In the genomic region with DNA sequence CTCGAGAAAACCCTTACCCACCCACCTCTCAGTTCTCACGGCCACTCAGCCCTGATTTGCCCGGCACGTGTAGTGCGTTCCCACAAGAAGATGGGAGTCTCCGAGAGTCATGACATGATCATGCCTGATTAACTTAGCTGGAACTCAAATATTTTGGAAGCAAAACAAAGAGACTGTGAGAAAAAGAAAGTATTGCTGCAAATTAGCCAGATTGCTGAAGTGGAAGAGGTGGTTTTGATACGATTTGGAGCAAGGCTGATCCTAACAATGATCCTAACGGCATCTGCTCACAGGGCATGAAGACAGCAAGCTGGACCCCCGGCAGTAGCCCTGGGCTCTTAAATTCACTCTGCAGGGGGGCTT, we compare ENCODE assay signal across 11 mouse cellular contexts.
DNase-seq lines count a peak whose midpoint lies in the region; ATAC-seq and TF ChIP-seq lines count a peak whose summit lies in the region.
"Had no signal": no experiment of that assay in that cellular context is flagged by ENCODE, and none has a peak within 500 bp of the region (broad histone marks: within the 10 kb centered on the region; RNA-seq: fewer than 3 reads in every experiment).

No protein-coding gene starts in this region.

- peak overlapping the region; percentile 40; the same call in 1 of the 2 replicates for H3K9ac ChIP-seq in kidney, embryonic 16.5 days (replicated peaks; ENCODE audit: low read length)
- 0 out of 2 replicates have a peak overlapping the region, but pooled peaks have one; percentile 21 for H3K9ac ChIP-seq in embryonic facial prominence, embryonic 14.5 days (ENCODE audit: low read depth, low read length)
- no peak overlapping the region for H3K9ac ChIP-seq in hindbrain, postnatal 0 days (replicated peaks; ENCODE audit: low read length)
- no peak overlapping the region for H3K9ac ChIP-seq in liver, embryonic 12.5 days
- H3K9ac ChIP-seq: liver, embryonic 15.5 days had no signal

- no peaks in the 10 kb centered on the region for H3K27me3 ChIP-seq in kidney, embryonic 16.5 days (ENCODE audit: insufficient read depth, low read length)
- no peaks in the 10 kb centered on the region for H3K27me3 ChIP-seq in embryonic facial prominence, embryonic 14.5 days (replicated peaks; ENCODE audit: control insufficient read depth, insufficient read depth, low read length)
- H3K27me3 ChIP-seq in hindbrain, postnatal 0 days (ENCODE audit: insufficient read depth, low read length) = no peaks in the 10 kb centered on the region
- H3K27me3 ChIP-seq in liver, embryonic 12.5 days (replicated peaks) = no peaks in the 10 kb centered on the region
- H3K27me3 ChIP-seq: liver, embryonic 15.5 days had no signal

- H3K4me3 ChIP-seq in kidney, embryonic 16.5 days (ENCODE audit: low read length) = no peak overlapping the region
- no peak overlapping the region for H3K4me3 ChIP-seq in embryonic facial prominence, embryonic 14.5 days (ENCODE audit: low read depth, low read length)
- no peak overlapping the region for H3K4me3 ChIP-seq in hindbrain, postnatal 0 days (ENCODE audit: low read length)
- no peak overlapping the region for H3K4me3 ChIP-seq in liver, embryonic 12.5 days
- H3K4me3 ChIP-seq: liver, embryonic 15.5 days; myocyte had no signal

- 22% methylated on average over 9 of the region's 9 CpGs for WGBS in kidney, embryonic 16.5 days
- 19% methylated on average over 9 of the region's 9 CpGs for WGBS in embryonic facial prominence, embryonic 14.5 days
- 16% methylated on average over 9 of the region's 9 CpGs for WGBS in hindbrain, postnatal 0 days
- WGBS in liver, embryonic 12.5 days (ENCODE audit: insufficient replicate concordance) = 63% methylated on average over 9 of the region's 9 CpGs

- no peak overlapping the region for H3K27ac ChIP-seq in kidney, embryonic 16.5 days (ENCODE audit: low read length)
- H3K27ac ChIP-seq in embryonic facial prominence, embryonic 14.5 days (replicated peaks; ENCODE audit: low read depth, low read length) = peak overlapping the region; percentile 80
- H3K27ac ChIP-seq in hindbrain, postnatal 0 days = no peak overlapping the region
- H3K27ac ChIP-seq in liver, embryonic 12.5 days = no peak overlapping the region
- H3K27ac ChIP-seq: liver, embryonic 15.5 days had no signal

- peak overlapping the region; percentile 36 for H3K4me2 ChIP-seq in kidney, embryonic 16.5 days (replicated peaks; ENCODE audit: low read depth, low read length)
- peak overlapping the region; percentile 32 for H3K4me2 ChIP-seq in embryonic facial prominence, embryonic 14.5 days (ENCODE audit: low read depth, low read length)
- peak overlapping the region; percentile 41 for H3K4me2 ChIP-seq in hindbrain, postnatal 0 days (ENCODE audit: low read depth, low read length)
- no peak overlapping the region for H3K4me2 ChIP-seq in liver, embryonic 12.5 days
- H3K4me2 ChIP-seq: liver, embryonic 15.5 days had no signal

- no peaks in the 10 kb centered on the region for H3K36me3 ChIP-seq in kidney, embryonic 16.5 days (ENCODE audit: insufficient read depth, low read length)
- no peaks in the 10 kb centered on the region for H3K36me3 ChIP-seq in embryonic facial prominence, embryonic 14.5 days (ENCODE audit: control insufficient read depth, insufficient read depth, low read length)
- no peaks in the 10 kb centered on the region for H3K36me3 ChIP-seq in hindbrain, postnatal 0 days (ENCODE audit: insufficient read depth, low read length)
- H3K36me3 ChIP-seq in liver, embryonic 12.5 days = no peaks in the 10 kb centered on the region
- H3K36me3 ChIP-seq: liver, embryonic 15.5 days had no signal

- H3K9me3 ChIP-seq in kidney, embryonic 16.5 days (ENCODE audit: low read length) = no peaks in the 10 kb centered on the region
- no peaks in the 10 kb centered on the region for H3K9me3 ChIP-seq in embryonic facial prominence, embryonic 14.5 days (ENCODE audit: control insufficient read depth, low read length)
- H3K9me3 ChIP-seq in hindbrain, postnatal 0 days (ENCODE audit: low read length) = no peaks in the 10 kb centered on the region
- H3K9me3 ChIP-seq in liver, embryonic 12.5 days (replicated peaks) = no peaks in the 10 kb centered on the region
- H3K9me3 ChIP-seq: liver, embryonic 15.5 days had no signal

- peaks cover 23% of the 10 kb centered on the region for H3K4me1 ChIP-seq in kidney, embryonic 16.5 days (ENCODE audit: insufficient read depth, low read length)
- peaks cover 36% of the 10 kb centered on the region for H3K4me1 ChIP-seq in embryonic facial prominence, embryonic 14.5 days (ENCODE audit: control insufficient read depth, insufficient read depth, low read length)
- H3K4me1 ChIP-seq in hindbrain, postnatal 0 days (ENCODE audit: insufficient read depth, low read length) = peaks cover 11% of the 10 kb centered on the region
- peaks cover 8% of the 10 kb centered on the region for H3K4me1 ChIP-seq in liver, embryonic 12.5 days

- ATAC-seq in kidney, embryonic 16.5 days (ENCODE audit: low FRiP score, low TSS enrichment) = 0 out of 2 replicates have a peak, but pooled peaks have one; percentile 9
- ATAC-seq in embryonic facial prominence, embryonic 14.5 days (ENCODE audit: low read depth) = no peak
- no peak for ATAC-seq in hindbrain, postnatal 0 days
- ATAC-seq in liver, embryonic 12.5 days = no peak

- no peak for DNase-seq in kidney, adult 18-20 months
- DNase-seq in embryonic facial prominence, embryonic 14.5 days (ENCODE audit: low spot score) = no peak
- DNase-seq in hindbrain, postnatal 0 days (ENCODE audit: low spot score) = no peak
- peak; percentile 45 for DNase-seq in retina, embryonic 14.5 days (ENCODE audit: low spot score)
- DNase-seq in right cerebral cortex, postnatal 25 days = no peak
- DNase-seq: cerebellum, adult 18-20 months; heart, postnatal 14 days had no signal

- TF ChIP-seq CTCF in hindbrain, postnatal 0 days (IDR thresholded peaks at IDR 0.05; ENCODE audit: low read depth) = no peak

Comparison
In these comparisons a context has a peak if more than half of its experiments do, and no peak if none do; other contexts are left out.
1. H3K9ac ChIP-seq: peak in kidney, embryonic 16.5 days (single experiment) and embryonic facial prominence, embryonic 14.5 days (single experiment); none in hindbrain, postnatal 0 days (single experiment) and liver, embryonic 12.5 days (single experiment).